Mouse (Mus musculus) small intestine, adult 2 months (tissue): Measurements from ENCODE around the gene Rtn4r.

Experiments
- CTCF ChIP-seq: fragments of 200-500 bp; IDR thresholded peaks from 2 replicates; pipeline ENCODE4 v1.5.1; 2012; ENCODE audit warnings: low read depth, mild to moderate bottlenecking, control low read depth, inconsistent platforms, low read length, moderate library complexity, mixed read lengths; ENCODE audit not compliant: insufficient replicate concordance, insufficient read length; ENCODE audit errors: extremely low read depth
- POLR2A ChIP-seq: fragments of 200-500 bp; IDR thresholded peaks from 2 replicates; pipeline ENCODE4 v1.6.1; 2012; ENCODE audit warnings: low read depth, mild to moderate bottlenecking, control low read depth, inconsistent platforms, low read length, moderate library complexity

GRCm38 (mm10) chr16:18169776-18170175, 42.3 kb downstream of the Rtn4r start:
- TF ChIP-seq POLR2A, result no peak
- no peak for TF ChIP-seq CTCF
